Mouse (Mus musculus) retina, postnatal 7 days (tissue): Measurements from ENCODE around the gene Entpd1.

Source experiments
- DNase-seq: peaks from one replicate; pipeline ENCODE4 v3.0.0-alpha.2; 2012; ENCODE audit warnings: low read depth, low spot score

Entpd1 gene

GRCm38 (mm10) chr19:40628950-40629349 lies 16.8 kb downstream of the Entpd1 start:
- DNase-seq = no peak

GRCm38 (mm10) chr19:40630096-40630495 lies 17.9 kb downstream of the Entpd1 start:
- DNase-seq = no peak

DNA sequence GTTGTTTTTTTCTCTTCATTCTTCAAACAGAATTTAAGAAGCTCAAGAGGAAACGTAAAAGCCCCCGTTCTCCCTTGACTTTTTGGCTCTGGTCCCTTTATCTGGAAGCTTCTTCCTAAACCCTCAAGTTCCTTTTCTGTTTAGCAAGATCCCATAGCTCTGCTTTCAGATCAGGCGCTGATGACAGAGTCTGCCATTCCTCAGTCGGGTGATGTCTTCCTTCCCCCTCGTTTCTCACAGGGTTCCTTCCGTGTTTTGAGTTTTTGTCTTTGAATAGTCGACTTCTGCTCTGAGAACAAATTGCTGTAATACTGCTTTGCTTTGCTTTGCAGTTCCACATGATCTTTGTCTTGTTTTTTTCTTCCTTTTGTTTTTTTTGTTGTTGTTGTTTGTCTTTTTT lies 18.4 kb downstream of the Entpd1 start:
- no peak for DNase-seq

- no peak for DNase-seq
Measured at GRCm38 (mm10) chr19:40632193-40632592, 20.0 kb downstream of the Entpd1 start.

DNA sequence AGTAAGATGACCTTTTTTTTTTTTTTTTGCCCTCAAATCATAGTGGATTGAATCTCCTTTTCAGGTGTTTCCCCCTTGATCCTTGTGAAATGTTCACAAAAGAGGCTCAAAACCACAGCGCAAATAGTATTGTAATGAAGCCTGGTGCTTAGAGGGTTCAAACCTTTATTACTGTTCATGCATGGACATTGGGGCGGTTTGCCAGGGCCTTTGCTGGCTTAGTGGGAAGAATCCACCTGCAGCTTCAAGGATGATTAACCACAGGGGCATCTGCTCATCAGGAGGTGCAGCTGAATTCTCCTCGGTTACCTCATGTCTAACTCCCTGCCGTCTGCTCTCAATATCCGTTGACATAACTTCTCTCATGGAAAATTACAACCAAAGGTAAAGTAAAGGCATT lies 20.5 kb downstream of the Entpd1 start:
- no peak for DNase-seq

DNA sequence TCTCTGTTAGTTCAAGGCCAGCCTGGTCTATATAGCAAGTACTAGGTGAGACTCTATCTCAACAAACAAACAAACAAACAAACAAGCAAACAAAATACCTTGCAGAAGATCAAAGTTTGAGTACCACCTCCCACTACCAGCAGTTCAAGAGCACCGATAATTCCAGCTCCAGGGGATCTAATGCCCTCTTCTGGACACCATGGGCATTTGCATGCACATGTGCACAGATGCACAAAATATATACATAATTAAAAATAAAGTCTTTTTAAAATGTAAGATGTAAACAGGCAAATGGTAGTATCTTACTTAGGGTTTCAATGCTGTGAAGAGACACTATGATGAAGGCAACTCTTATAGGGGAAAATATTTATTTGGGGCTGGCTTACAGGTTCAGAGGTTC lies 21.0 kb downstream of the Entpd1 start:
- DNase-seq = no peak

- no peak for DNase-seq
Measured at GRCm38 (mm10) chr19:40637091-40637490, 24.9 kb downstream of the Entpd1 start.

DNA sequence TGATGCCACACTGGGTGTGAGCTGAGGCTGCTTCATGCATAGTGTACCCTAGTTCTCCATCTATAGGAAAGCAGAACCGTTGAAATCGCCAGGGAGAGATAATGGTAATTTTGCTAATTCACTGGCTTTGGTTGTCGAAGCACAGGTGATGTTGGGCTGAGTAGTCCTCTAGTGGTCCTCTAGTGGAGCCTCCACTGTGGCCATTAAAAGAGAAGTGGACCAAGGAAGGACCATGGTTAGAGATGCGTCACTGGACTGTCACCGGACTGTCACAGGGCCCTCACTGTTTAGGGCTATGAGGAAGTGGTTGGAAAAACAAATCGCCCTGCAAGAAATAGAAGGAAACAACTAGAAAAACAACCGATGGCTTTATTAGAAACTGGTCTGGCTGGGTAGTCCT lies 25.4 kb downstream of the Entpd1 start:
- DNase-seq = no peak

- DNase-seq = no peak
Measured at GRCm38 (mm10) chr19:40638582-40638981, 26.4 kb downstream of the Entpd1 start.

GRCm38 (mm10) chr19:40639729-40640304 lies 27.7 kb downstream of the Entpd1 start:
- DNase-seq = no peak

GRCm38 (mm10) chr19:40640799-40641198 lies 28.6 kb downstream of the Entpd1 start:
- DNase-seq = no peak

GRCm38 (mm10) chr19:40643846-40644245 lies 31.7 kb downstream of the Entpd1 start:
- DNase-seq = no peak

- no peak for DNase-seq
Measured at GRCm38 (mm10) chr19:40646379-40646778, 34.2 kb downstream of the Entpd1 start.

DNA sequence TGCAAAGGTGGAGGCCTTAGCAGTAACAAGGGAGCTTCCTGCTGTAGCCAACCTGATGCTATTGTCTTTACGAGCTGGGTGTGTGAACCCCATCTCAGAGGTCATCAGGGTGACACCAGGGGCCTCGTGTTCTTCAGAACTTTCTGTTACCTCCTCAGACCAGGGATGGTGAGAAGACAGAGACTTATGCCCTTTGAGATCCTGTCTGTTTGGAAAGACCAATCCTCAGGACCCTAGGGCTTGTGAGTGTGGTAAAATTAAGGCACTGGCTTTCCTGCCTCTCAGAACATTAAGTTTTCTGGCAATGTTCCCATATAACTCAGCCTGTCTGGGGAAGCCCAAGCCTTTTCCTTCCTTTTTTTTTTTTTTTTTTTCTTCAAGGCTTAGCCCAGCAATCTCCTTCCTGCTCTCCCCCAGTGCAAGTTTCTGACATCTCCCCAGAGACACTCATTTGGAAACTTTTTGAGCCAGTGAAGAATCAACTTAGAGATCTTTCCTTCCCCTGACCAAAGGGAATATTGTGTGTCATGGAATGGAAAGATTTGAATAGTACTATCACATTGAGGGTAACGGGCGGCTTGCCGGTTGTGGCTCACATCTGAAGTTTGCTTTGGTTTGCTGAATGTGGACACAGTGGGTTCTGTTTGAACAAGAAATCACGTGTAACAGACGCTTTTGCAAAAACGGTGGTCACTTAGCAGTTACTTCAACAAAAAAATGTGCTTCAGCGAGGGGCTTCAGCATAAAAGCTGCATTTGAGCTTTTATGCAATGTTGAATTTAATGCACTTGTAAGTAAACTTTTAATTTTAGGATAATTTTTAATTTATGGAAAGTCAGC lies 35.4 kb downstream of the Entpd1 start:
- no peak for DNase-seq

DNA sequence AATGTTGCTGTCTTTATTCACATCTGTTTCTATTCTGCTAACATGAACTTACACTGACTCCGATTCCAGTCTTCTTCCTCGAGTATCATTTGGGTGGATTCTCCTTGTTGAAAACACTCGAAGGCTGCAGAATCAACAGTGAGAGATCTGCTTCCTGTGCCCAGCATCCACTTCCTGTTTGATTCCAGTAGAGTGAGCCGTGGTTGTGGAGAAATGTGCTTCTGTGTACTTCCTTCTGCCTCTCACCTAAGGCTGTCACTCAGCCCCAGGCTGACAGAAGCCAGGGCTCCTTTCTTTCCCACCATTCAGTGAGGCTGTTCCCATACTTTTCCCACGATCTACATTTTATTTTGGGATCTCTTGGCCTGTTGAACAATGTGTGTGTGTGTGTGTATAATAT lies 37.9 kb downstream of the Entpd1 start:
- no peak for DNase-seq

DNA sequence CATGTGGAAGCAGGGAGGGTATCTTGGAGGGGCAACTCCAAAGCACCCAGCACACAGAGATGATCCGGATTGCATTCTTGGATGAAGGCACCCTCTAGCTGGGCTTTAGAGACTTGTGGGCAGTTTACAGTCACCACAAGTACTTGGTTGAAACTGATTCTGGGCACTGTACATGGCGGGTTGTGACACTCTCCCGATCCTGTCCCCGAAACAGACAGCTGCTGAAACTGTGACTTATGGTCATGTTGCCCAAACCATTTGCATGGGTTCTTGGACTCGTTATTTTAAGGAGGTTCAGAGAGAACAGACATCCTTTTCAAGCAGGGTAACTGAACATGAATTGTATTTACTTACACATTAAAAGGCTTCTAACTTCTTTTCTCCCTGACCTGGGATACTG lies 44.0 kb downstream of the Entpd1 start:
- no peak for DNase-seq

- no peak for DNase-seq
Measured at GRCm38 (mm10) chr19:40658281-40658680, 46.1 kb downstream of the Entpd1 start.

DNA sequence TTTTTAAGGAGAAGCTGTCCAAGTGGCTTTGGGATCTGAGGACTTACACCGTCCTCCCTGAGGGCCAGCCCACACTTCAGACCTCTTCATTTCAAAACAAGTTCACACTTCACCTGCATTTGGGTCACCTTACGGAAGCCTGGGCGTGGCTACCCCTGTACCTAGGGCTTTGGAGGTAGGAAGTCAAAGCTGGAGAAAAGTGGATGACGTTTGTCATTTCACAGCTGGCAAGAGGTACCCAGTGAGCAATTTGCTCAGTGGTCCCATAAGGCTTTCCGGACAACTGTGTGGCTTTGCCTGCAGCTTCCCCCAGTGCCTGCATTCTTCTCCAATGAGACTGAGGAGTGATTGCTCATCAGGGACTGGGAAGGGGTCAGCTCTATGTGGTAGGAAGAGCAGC lies 46.8 kb downstream of the Entpd1 start:
- DNase-seq = no peak

GRCm38 (mm10) chr19:40659651-40660478 lies 47.7 kb downstream of the Entpd1 start:
- no peak for DNase-seq

DNA sequence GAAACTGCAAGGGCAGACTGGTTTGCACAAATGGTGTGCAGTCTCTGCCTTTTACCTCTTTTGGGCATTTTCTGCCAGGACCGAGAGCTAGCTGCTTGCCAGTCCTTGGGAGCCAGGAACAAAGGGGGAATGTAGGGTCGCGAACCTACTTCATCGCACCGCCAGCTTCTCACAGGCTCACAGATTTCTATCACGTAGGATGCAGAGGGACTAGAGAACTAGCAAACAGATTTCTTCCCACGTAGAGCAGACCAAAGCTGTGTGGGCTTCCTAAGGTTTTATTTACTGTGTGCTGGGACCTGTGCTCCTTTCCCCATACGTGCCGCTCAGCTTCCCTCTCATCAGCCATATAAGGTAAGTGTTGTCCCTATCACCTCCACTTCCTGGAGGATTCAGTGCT lies 48.3 kb downstream of the Entpd1 start:
- DNase-seq = no peak

- no peak for DNase-seq
Measured at GRCm38 (mm10) chr19:40661108-40661507, 48.9 kb downstream of the Entpd1 start.

DNA sequence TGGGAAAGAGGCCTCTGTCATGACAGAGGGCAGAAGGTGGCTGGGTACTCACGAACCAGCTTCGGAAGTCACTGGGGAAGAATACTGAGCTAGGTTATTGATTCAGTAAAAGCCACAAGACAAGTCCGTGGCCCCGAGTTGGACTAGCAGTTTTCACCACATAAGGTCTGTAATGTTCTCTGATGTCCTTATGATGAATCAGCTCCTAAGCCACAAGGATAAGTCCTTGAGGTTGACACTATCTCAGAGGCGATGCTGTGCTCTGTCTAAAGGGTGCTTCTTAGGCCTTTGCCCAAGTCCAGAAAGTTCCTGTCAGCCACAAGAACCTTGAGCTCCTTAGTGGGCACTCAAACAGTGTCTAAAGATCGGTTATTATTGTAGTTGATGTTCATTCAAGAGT lies 49.7 kb downstream of the Entpd1 start:
- no peak for DNase-seq

GRCm38 (mm10) chr19:40662727-40663126 lies 50.6 kb downstream of the Entpd1 start:
- DNase-seq = no peak
